Mouse (Mus musculus) retina, adult 2 months (tissue): ENCODE measurements around the gene Babam1.
"Not testable (repeated sequence)": the region's sequence is repeated elsewhere in the genome, so short reads cannot be mapped to it uniquely, and the experiment has no call there.

Experiments used
- DNase-seq: peaks from one replicate; pipeline ENCODE4 v3.0.0-alpha.2; 2012; ENCODE audit warnings: low read depth, low spot score

The Babam1 gene

DNA sequence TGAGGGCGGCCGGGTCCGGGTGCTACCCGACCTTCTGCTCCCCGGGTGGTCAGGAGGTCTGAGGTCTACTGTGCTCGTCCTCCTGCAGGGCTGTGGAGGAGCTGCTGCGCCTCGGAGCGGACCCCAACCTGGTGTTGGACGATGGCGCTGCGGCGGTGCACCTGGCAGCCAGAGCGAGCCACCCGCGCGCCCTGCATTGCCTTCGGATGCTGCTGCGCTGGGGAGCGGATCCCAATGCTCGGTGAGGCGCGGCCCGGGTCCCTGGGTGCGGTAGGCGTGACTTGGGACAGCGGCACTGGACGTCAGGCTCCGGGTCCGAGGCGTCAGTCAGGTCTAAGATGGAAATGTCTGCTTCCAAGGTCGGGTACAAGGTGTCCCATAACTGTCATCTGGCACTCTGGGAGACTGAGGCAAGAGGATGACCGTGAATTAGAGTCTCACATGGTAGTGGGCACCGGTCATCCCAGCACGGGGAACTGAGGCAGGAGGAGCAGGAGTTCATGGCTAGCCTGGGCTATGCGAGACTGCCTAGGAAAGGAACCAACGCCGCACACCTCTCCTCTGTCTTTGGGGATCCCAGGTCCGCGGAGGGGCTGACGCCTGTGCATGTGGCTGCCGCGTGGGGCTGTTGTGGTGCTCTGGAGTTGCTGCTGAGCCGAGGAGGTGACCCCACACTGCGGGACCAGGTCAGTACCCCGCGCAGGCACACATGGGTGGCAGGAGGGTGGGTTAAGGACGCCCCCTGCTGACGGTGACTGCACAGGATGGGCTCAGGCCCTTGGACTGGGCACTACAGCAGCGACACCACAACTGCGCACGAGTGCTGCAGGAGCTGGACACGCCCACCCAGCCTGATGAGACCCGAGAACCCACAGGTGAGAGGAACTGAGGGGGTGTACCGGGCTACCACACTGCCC lies 9.7 kb downstream of the Babam1 start:
- no peak for DNase-seq

DNA sequence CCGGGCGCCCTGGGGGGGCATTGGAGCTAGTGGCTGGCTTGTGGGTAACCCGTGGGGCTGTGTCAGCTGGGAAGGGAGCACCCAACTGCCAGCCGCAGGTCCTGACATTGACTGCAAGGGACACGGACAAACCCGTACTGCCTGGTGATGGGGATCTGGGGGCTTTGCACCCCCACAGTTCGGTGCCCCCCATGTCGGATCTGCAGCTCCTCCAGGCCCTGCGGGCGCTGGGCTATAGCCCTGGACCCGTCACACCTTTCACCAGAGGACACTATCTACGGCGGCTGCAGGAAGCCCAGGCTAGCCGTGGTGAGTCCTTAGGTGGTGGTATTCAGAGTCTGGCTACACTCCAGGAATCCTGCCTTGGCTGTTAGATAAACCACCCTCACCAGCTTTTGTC lies 10.8 kb downstream of the Babam1 start:
- DNase-seq, result no peak

DNA sequence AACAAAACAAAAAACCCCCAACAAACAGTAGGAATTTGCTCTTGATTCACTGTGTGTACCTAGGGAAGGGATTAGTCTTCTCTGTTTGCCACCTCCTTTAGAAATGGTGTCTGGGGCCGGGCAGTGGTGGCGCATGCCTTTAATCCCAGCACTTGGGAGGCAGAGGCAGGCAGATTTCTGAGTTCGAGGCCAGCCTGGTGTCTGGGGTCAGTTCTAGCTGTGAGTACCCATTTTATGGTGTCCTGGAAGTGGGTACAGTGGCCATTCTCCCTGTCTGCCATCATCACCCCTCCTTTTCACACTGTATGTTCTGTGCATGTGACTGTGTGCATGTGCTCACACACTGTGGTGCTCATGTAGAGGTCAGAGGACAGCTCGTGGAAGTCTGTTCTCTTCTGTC lies 11.6 kb downstream of the Babam1 start:
- DNase-seq, result no peak

DNA sequence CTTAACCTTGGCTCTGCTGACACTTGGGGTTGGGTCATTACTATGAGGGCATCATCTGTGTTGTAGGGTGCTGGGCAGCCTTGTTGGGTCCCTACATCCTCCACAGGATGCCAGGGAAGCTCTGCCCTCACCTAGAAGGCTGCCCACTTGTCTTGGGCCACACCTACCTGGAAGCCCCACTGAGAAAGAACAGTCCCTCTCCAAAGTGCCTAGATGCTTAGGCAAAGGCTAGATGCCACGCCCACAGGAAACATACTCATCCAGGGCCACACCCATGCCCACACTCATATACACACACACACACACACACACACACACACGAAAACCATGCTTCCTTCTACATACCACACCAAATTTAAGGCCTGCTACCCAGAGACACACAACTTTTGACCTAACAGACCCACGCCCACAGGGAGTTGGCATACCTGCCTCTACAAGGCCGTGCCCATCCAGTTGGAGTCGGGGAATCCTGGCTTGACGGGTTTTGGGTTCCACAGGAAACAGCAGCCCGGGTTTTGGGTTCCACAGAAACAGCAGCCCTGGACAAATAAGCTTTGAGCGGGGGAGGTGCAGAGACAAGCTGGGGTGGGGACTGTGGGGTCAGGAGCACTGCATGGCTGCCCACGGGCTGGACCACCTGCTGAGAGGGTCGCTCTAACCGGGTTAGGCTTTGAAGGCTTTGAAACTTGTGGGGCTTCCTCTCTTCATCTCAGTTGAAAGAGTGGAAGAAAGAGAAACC lies 15.0 kb downstream of the Babam1 start:
- DNase-seq, result no peak

DNA sequence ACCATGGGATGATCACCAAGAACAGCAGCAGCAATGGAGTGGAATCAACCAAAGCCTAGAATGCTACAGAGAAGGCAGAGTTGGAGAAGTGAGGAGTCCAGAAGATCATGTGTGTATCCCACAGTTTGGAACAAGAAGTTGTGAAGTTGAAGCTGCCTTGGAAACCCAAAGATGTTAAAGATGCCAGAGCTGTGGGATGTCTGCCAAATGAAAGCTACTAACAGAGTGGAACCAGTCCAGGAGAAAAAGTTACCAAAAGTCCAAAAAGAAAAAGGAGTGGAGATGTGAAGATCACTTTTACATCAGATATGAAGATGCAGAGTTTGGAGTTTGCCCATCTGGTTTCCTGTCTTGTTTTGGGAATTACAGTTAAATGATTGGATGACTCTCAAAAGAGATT lies 25.5 kb downstream of the Babam1 start:
- no peak for DNase-seq

DNA sequence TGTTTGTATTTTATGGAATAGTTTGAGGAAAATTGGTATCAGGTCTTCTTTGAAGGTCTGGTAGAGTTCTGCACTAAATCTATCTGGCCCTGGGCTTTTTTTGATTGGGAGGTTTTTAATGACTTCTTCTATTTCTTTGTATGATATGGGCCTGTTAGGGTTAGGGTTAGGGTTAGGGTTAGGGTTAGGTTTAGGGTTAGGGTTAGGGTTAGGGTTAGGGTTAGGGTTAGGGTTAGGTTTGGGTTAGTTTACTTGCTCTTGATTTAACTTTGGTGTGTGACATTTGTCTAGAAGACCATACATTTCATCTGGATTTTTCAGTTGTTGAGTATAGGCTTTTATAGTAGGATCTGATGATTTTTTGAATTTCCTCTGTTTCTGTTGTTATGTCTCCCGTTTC lies 36.3 kb downstream of the Babam1 start:
- DNase-seq, result not testable (repeated sequence)

DNA sequence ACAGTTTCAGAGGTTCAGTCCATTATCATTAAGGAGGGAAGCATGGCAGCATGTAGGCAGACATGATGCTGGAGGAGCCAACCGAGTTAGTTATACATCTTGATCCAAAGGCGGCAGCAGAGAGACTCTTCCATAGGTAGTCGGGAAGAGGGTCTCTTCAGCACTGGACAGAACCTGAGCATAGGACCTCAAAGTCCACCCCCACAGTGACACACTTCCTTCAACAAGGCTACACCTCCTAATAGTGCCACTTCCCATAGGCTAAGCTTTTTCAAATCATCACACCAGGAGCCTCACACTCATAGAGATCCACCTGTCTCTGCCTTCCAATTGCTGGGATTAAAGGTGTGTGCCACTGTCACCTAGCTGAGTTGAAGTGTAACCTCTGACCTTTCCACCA lies 40.4 kb downstream of the Babam1 start:
- no peak for DNase-seq

DNA sequence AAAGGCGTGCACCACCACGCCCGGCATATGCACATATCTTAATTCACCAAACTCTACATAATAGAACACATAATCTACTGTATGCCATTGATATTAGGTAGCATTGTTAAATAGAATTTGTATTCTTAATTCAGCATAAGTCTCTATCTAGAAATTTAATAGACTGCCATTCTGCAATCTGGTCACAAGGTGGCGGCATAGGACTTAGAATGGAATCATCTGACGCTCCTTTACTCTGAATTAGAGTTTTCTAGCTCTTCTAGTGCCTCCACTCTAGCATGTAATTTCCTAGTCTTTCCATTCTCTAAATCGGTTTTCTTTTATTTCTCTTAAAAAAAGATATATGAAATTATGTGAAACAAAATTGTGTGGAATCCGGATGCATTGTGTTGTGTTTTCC lies 44.7 kb downstream of the Babam1 start:
- DNase-seq, result peak; percentile 44

DNA sequence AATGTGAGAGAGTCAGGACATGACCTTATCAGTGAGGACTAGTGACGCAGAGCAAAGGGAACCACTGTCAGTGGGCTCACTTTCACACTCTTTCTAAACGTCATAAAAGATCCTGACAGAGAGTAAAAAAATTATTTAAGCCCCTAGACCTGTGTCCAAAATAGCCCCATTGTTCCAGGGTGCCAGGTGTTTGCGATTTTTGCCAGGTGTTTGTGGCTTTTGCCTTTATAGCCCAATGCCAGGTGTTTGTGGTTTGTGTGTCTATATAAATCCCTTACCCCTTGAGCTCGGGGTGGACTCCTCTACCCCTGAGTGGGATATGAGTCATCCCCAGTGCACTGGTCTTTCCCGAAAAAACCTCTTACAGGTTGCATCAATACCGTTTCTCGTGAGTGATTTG lies 48.4 kb downstream of the Babam1 start:
- no peak for DNase-seq

DNA sequence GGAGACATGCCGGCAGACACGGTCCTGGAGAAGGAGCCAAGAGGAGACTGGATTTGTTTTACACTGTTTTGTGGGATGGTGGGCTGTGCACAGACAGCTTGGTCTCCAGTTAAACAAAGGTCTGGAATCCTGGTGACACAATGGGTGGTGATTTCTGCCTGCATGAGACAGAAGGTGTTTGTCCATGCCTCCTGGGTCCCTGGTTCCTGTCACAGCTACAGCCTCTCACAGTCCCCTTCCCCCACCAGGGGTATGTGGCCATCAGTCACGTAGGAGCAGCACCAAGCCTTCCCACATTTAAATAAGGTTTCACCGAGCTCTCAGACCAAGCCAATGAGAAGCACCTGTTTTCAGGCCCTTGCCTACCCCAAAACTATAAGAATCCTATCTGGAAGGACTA lies 54.7 kb downstream of the Babam1 start:
- no peak for DNase-seq

DNA sequence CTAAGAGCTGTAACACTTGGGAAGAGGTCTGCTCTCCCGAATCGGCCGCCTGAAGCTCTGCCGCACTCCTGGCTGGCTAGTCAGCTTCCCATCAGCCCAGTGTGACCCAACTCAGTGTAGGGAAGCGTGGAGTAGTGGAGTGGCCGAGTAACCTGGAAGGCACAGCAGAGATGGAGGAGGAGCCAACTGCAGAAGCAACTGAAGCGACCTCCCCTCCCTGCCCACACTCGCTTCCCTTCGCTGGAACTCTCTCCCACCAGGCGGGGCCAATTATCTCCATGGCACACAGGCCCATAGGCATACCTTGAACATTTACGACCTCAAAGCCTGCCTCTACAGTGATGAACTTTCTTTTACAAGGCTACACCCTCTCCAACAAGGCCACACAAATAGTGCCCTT lies 55.1 kb downstream of the Babam1 start:
- DNase-seq, result no peak

DNA sequence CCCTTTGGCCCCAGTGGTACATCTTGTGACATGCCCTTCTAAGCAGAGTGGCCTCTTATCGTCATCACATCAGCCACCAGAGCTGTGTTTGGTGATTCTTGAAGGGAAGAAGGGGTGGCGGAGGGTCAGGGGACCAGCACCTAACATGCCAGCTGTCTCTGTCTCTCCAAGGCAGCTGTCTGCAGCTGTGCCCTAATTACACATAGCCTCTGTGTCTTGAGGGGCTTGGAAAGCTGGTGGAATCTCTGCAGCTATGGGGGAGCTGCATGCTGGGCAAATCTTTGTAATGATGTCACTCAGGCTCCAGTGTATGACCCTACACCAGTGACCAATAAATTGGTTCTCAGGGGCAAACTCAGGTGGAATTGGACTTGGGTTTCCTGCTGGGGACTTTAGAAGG lies 56.0 kb downstream of the Babam1 start:
- no peak for DNase-seq
